Mouse (Mus musculus): Measurements from ENCODE around the gene Gm21822. TPM values are rescaled to one million over a fixed set of nuclear protein-coding genes. Genes with fewer than 3 reads are reported as not detected.
"Not testable (repeated sequence)": the region's sequence is repeated elsewhere in the genome, so short reads cannot be mapped to it uniquely, and the experiment has no call there.

Gm21822 gene
- not detected for total RNA-seq (2021)
- long read RNA-seq, experiment 1 = 0 reads
- long read RNA-seq, experiment 2 = 0 reads

GRCm38 (mm10) chrY:18654182-18654581 is at the start of gene Gm21822:
Gm21822 (plus strand) TSS chrY:18654482.
- not testable (repeated sequence) for DNase-seq (ENCODE audit: low spot score in 2 of 2)
